Mouse (Mus musculus): ENCODE results near the gene Grik5. TPM values are rescaled to one million over a fixed set of nuclear protein-coding genes. Genes with fewer than 3 reads are reported as not detected.

Gene Grik5
- polyA plus RNA-seq, 1 experiment from 2014 or later: 28.1 TPM

- Histone ChIP-seq H3K36me3 (ENCODE audit: control insufficient read depth, insufficient read depth, low read length) (no peaks in the 10 kb centered on the region), H3K4me3 (ENCODE audit: low read depth, low read length) (no peak overlapping the region), H3K4me1 (ENCODE audit: control insufficient read depth, insufficient read depth, low read length) (no peaks in the 10 kb centered on the region), H3K9ac (replicated peaks; ENCODE audit: low read depth, low read length) (no peak overlapping the region), H3K27me3 (ENCODE audit: control insufficient read depth, insufficient read depth, low read length) (no peaks in the 10 kb centered on the region), H3K4me2 (ENCODE audit: low read depth, low read length) (no peak overlapping the region), H3K27ac (ENCODE audit: low read depth, low read length) (no peak overlapping the region; the same call in 1 of the 2 replicates), H3K9me3 (ENCODE audit: control insufficient read depth, low read length) (no peaks in the 10 kb centered on the region)
- ATAC-seq (ENCODE audit: low read depth): peak; percentile 52; the same call in 1 of the 2 replicates
- WGBS: 17% methylated on average over 17 of the region's 17 CpGs
Observed at GRCm38 (mm10) chr7:25105411-25106160, 33.4 kb upstream of the Grik5 start.

GRCm38 (mm10) chr7:25099581-25099980, 27.4 kb upstream of the Grik5 start:
- 50% methylated on average over 4 of the region's 4 CpGs for WGBS
- Histone ChIP-seq H3K9me3 (ENCODE audit: control insufficient read depth, low read length) (no peaks in the 10 kb centered on the region), H3K4me2 (ENCODE audit: low read depth, low read length) (no peak overlapping the region), H3K4me3 (ENCODE audit: low read depth, low read length) (no peak overlapping the region), H3K27ac (ENCODE audit: low read depth, low read length) (no peak overlapping the region), H3K4me1 (ENCODE audit: control insufficient read depth, insufficient read depth, low read length) (no peaks in the 10 kb centered on the region), H3K27me3 (ENCODE audit: control insufficient read depth, insufficient read depth, low read length) (no peaks in the 10 kb centered on the region), H3K9ac (replicated peaks; ENCODE audit: low read depth, low read length) (no peak overlapping the region), H3K36me3 (ENCODE audit: control insufficient read depth, insufficient read depth, low read length) (peaks cover 2% of the 10 kb centered on the region; the same call in 1 of the 2 replicates)
- ATAC-seq (ENCODE audit: low read depth): no peak; the same call in 1 of the 2 replicates

GRCm38 (mm10) chr7:25098169-25098568, 26.0 kb upstream of the Grik5 start:
- Histone ChIP-seq H3K9me3 (ENCODE audit: control insufficient read depth, low read length) (no peaks in the 10 kb centered on the region), H3K4me3 (ENCODE audit: low read depth, low read length) (no peak overlapping the region), H3K9ac (replicated peaks; ENCODE audit: low read depth, low read length) (no peak overlapping the region), H3K36me3 (ENCODE audit: control insufficient read depth, insufficient read depth, low read length) (peaks cover 2% of the 10 kb centered on the region; the same call in 1 of the 2 replicates), H3K4me1 (ENCODE audit: control insufficient read depth, insufficient read depth, low read length) (no peaks in the 10 kb centered on the region), H3K4me2 (ENCODE audit: low read depth, low read length) (no peak overlapping the region), H3K27ac (ENCODE audit: low read depth, low read length) (no peak overlapping the region), H3K27me3 (ENCODE audit: control insufficient read depth, insufficient read depth, low read length) (no peaks in the 10 kb centered on the region)
- 82% methylated on average over 3 of the region's 3 CpGs for WGBS
- no peak for ATAC-seq (ENCODE audit: low read depth)

GRCm38 (mm10) chr7:25089875-25090274, 17.7 kb upstream of the Grik5 start:
- Histone ChIP-seq H3K4me3 (ENCODE audit: low read depth, low read length) (no peak overlapping the region), H3K27me3 (ENCODE audit: control insufficient read depth, insufficient read depth, low read length) (no peaks in the 10 kb centered on the region), H3K4me1 (ENCODE audit: control insufficient read depth, insufficient read depth, low read length) (no peaks in the 10 kb centered on the region), H3K9ac (replicated peaks; ENCODE audit: low read depth, low read length) (no peak overlapping the region), H3K4me2 (ENCODE audit: low read depth, low read length) (no peak overlapping the region), H3K27ac (ENCODE audit: low read depth, low read length) (no peak overlapping the region), H3K36me3 (ENCODE audit: control insufficient read depth, insufficient read depth, low read length) (0 out of 2 replicates have a peak, but pooled peaks cover 5% of the 10 kb centered on the region), H3K9me3 (ENCODE audit: control insufficient read depth, low read length) (no peaks in the 10 kb centered on the region)
- ATAC-seq (ENCODE audit: low read depth): no peak
- WGBS: 33% methylated on average over 10 of the region's 10 CpGs

GRCm38 (mm10) chr7:25088968-25089367, 16.8 kb upstream of the Grik5 start:
- Histone ChIP-seq H3K4me2 (ENCODE audit: low read depth, low read length) (no peak overlapping the region), H3K9me3 (ENCODE audit: control insufficient read depth, low read length) (no peaks in the 10 kb centered on the region), H3K27ac (ENCODE audit: low read depth, low read length) (no peak overlapping the region), H3K36me3 (ENCODE audit: control insufficient read depth, insufficient read depth, low read length) (peaks cover 10% of the 10 kb centered on the region; the same call in 1 of the 2 replicates), H3K4me3 (ENCODE audit: low read depth, low read length) (no peak overlapping the region), H3K4me1 (ENCODE audit: control insufficient read depth, insufficient read depth, low read length) (no peaks in the 10 kb centered on the region), H3K9ac (replicated peaks; ENCODE audit: low read depth, low read length) (no peak overlapping the region), H3K27me3 (ENCODE audit: control insufficient read depth, insufficient read depth, low read length) (no peaks in the 10 kb centered on the region)
- ATAC-seq (ENCODE audit: low read depth): no peak
- 33% methylated on average over 11 of the region's 11 CpGs for WGBS

GRCm38 (mm10) chr7:25088531-25088930, 16.4 kb upstream of the Grik5 start:
- H3K27me3 ChIP-seq (ENCODE audit: control insufficient read depth, insufficient read depth, low read length): no peaks in the 10 kb centered on the region
- H3K4me3 ChIP-seq (ENCODE audit: low read depth, low read length): no peak overlapping the region
- no peaks in the 10 kb centered on the region for H3K4me1 ChIP-seq (ENCODE audit: control insufficient read depth, insufficient read depth, low read length)
- no peak for ATAC-seq (ENCODE audit: low read depth)
- no peak overlapping the region for H3K4me2 ChIP-seq (ENCODE audit: low read depth, low read length)
- peaks cover 15% of the 10 kb centered on the region for H3K36me3 ChIP-seq (ENCODE audit: control insufficient read depth, insufficient read depth, low read length)
- no peak overlapping the region for H3K9ac ChIP-seq (replicated peaks; ENCODE audit: low read depth, low read length)
- WGBS: 9% methylated on average over 10 of the region's 10 CpGs
- no peak overlapping the region for H3K27ac ChIP-seq (ENCODE audit: low read depth, low read length)
- no peaks in the 10 kb centered on the region for H3K9me3 ChIP-seq (ENCODE audit: control insufficient read depth, low read length)

- no peak overlapping the region for H3K27ac ChIP-seq (ENCODE audit: low read depth, low read length)
- no peaks in the 10 kb centered on the region for H3K27me3 ChIP-seq (ENCODE audit: control insufficient read depth, insufficient read depth, low read length)
- 63% methylated on average over 5 of the region's 5 CpGs for WGBS
- H3K9me3 ChIP-seq (ENCODE audit: control insufficient read depth, low read length): no peaks in the 10 kb centered on the region
- H3K4me1 ChIP-seq (ENCODE audit: control insufficient read depth, insufficient read depth, low read length): no peaks in the 10 kb centered on the region
- H3K36me3 ChIP-seq (ENCODE audit: control insufficient read depth, insufficient read depth, low read length): peaks cover 20% of the 10 kb centered on the region
- no peak overlapping the region for H3K4me3 ChIP-seq (ENCODE audit: low read depth, low read length)
- H3K9ac ChIP-seq (replicated peaks; ENCODE audit: low read depth, low read length): no peak overlapping the region
- ATAC-seq (ENCODE audit: low read depth): no peak
- no peak overlapping the region for H3K4me2 ChIP-seq (ENCODE audit: low read depth, low read length)
Observed at GRCm38 (mm10) chr7:25087972-25088371, 15.8 kb upstream of the Grik5 start.

- Histone ChIP-seq H3K4me3 (ENCODE audit: low read depth, low read length) (no peak overlapping the region), H3K36me3 (ENCODE audit: control insufficient read depth, insufficient read depth, low read length) (peaks cover 21% of the 10 kb centered on the region), H3K9me3 (ENCODE audit: control insufficient read depth, low read length) (no peaks in the 10 kb centered on the region), H3K4me1 (ENCODE audit: control insufficient read depth, insufficient read depth, low read length) (no peaks in the 10 kb centered on the region), H3K27ac (ENCODE audit: low read depth, low read length) (no peak overlapping the region), H3K4me2 (ENCODE audit: low read depth, low read length) (no peak overlapping the region), H3K27me3 (ENCODE audit: control insufficient read depth, insufficient read depth, low read length) (no peaks in the 10 kb centered on the region), H3K9ac (replicated peaks; ENCODE audit: low read depth, low read length) (no peak overlapping the region)
- WGBS: 71% methylated on average over 10 of the region's 10 CpGs
- ATAC-seq (ENCODE audit: low read depth): no peak; the same call in 1 of the 2 replicates
Observed at GRCm38 (mm10) chr7:25087256-25087912, 15.2 kb upstream of the Grik5 start.

GRCm38 (mm10) chr7:25086656-25087055, 14.5 kb upstream of the Grik5 start:
- no peak overlapping the region for H3K4me3 ChIP-seq (ENCODE audit: low read depth, low read length)
- ATAC-seq (ENCODE audit: low read depth): no peak
- peaks cover 29% of the 10 kb centered on the region for H3K36me3 ChIP-seq (ENCODE audit: control insufficient read depth, insufficient read depth, low read length)
- H3K4me1 ChIP-seq (ENCODE audit: control insufficient read depth, insufficient read depth, low read length): no peaks in the 10 kb centered on the region
- H3K27ac ChIP-seq (ENCODE audit: low read depth, low read length): no peak overlapping the region
- H3K9ac ChIP-seq (replicated peaks; ENCODE audit: low read depth, low read length): no peak overlapping the region
- no peak overlapping the region for H3K4me2 ChIP-seq (ENCODE audit: low read depth, low read length)
- H3K27me3 ChIP-seq (ENCODE audit: control insufficient read depth, insufficient read depth, low read length): no peaks in the 10 kb centered on the region
- H3K9me3 ChIP-seq (ENCODE audit: control insufficient read depth, low read length): no peaks in the 10 kb centered on the region
- WGBS: 54% methylated on average over 3 of the region's 3 CpGs
